Mouse (Mus musculus) induced T-regulatory cell, adult 2 months (primary cell): ENCODE measurements around the gene Zbtb22.

Experiments used
- DNase-seq: peaks from one replicate; pipeline ENCODE4 v3.0.0-alpha.2; 2012; ENCODE audit warnings: low read depth

Gene Zbtb22

DNA sequence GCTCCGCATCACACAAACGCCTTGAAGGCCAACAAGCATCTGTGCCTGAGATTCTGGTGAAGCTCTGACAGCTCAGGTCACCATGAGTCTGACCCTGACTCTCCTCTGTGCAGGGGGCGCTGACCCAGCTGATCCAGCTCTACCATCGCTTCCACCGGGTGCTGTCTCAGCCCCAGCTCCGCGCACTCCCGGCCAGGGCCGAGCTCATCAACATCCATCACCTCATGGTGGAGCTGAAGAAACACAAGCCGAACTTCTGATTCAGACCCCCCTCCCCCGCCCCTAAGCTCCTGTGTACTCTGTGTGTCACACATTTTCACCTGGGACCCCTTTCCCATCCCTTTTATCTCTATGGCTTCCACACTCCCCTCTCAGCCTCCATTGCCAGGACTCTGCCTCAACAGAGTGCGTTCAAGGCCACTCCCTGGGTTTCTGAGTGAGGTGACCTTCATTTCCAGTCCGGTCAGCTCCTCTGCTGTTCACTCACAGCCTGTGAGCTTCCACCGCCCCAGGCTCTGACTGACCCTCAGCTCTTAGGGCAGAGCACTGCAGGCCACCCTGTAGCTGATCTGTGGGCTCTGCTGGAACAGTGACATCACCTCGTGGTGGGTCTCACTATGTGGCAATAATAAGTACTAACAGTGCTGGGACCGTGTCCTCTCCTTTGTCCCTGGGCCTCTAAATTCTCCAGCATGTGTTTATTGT, 50.3 kb downstream of the Zbtb22 start:
- DNase-seq, result no peak

DNA sequence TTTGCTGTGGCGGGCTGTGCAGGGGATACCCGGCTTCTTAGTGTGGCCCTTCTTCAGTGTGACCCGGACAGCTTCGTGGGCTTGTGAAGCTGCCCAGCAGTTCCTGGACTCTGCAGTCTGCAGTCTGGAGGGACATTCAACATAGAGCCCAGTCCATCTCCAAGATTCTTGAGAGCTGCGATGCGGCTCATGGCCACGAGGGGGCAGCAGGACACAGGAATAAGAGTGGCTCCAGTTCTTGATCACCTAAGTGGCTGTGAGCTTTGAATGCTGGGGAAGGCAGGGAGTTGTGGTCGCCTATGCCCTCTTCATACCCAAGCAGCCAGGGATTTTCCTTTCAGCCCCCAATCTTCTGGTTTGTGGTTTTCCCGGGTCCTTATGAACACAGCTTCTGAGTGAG, 52.8 kb downstream of the Zbtb22 start:
- DNase-seq, result peak; percentile 94
